Mouse (Mus musculus) neural tube, embryonic 12.5 days (tissue): ENCODE measurements around the gene Lilra5. TPM values are rescaled to one million over a fixed set of nuclear protein-coding genes. Genes with fewer than 3 reads are reported as not detected.
"Not testable (repeated sequence)": the region's sequence is repeated elsewhere in the genome, so short reads cannot be mapped to it uniquely, and the experiment has no call there.

ENCODE experiments used
- ATAC-seq: fragments of 200-750 bp; cut with Nextera tagmentation; 2 replicates; pipeline ENCODE4 v1.8.0; 2017; ENCODE audit warnings: low read depth, mild to moderate bottlenecking, moderate TSS enrichment, moderate library complexity; ENCODE audit not compliant: low FRiP score
- H3K27ac ChIP-seq: fragments of 300-500 bp; sonication (generic); 2 replicates; pipeline ENCODE4 v1.5.1; 2016
- H3K27me3 ChIP-seq: fragments of 300-500 bp; sonication (generic); replicated peaks from 2 replicates; pipeline ENCODE4 v1.6.1; 2016; ENCODE audit warnings: mild to moderate bottlenecking
- H3K36me3 ChIP-seq: fragments of 300-500 bp; sonication (generic); 2 replicates; pipeline ENCODE4 v1.6.1; 2016; ENCODE audit warnings: mild to moderate bottlenecking
- H3K4me1 ChIP-seq: fragments of 300-500 bp; sonication (generic); 2 replicates; pipeline ENCODE4 v1.6.1; 2016
- H3K4me2 ChIP-seq: fragments of 300-500 bp; sonication (generic); replicated peaks from 2 replicates; pipeline ENCODE4 v1.6.1; 2016; ENCODE audit warnings: mild to moderate bottlenecking
- H3K4me3 ChIP-seq: fragments of 300-500 bp; sonication (generic); 2 replicates; pipeline ENCODE4 v1.5.1; 2016
- H3K9ac ChIP-seq: fragments of 300-500 bp; sonication (generic); 2 replicates; pipeline ENCODE4 v1.6.1; 2016; ENCODE audit warnings: mild to moderate bottlenecking
- H3K9me3 ChIP-seq: fragments of 300-500 bp; sonication (generic); 2 replicates; pipeline ENCODE4 v1.6.1; 2016; ENCODE audit warnings: mild to moderate bottlenecking
- WGBS: fragments of 180-500 bp; shearing (Covaris S2); methylation state at CpG from one replicate; pipeline ENCODE4 v1.1.7; 2016; 5-methylcytosine and 5-hydroxymethylcytosine counted together
- polyA plus RNA-seq: library from polyadenylated mRNA; unstranded; fragments of >200 nt; fragmentation: Nextera tagmentation; extraction: Ambion mirVana; gene quantifications from 2 replicates; pipeline ENCODE4 v1.2.1, GENCODE M21; 2016

The Lilra5 gene
- not detected in 2 replicates for polyA plus RNA-seq

DNA sequence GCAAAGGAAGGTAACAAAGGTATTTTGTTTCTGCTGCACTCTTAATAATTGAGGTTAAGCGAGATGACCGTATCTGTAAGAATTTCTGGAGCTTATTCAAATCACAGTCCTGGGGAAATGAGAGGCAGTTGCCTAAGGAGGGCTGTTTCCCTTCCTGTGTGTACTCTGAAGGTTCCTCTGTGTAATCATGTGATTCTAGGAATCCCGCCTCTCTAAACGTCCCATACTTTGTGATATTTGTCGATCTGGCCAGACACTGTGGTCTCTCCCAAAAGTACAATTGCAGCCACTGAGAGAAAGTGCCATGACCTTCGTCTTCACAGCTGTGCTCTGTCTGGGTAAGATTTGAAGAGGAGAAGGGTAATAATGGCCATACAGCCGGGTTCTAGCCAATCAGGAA is at the start of gene Lilra5:
Gene Lilra5, plus strand, starts transcription at position 301 of the 400 bp plus-strand sequence.
- 79% methylated on average over 7 of the region's 7 CpGs for WGBS
- Histone ChIP-seq H3K9ac (no peak within 1 kb of the TSS), H3K27me3 (no peaks in the 10 kb centered on the region), H3K4me2 (no peak within 1 kb of the TSS), H3K4me1 (no peaks in the 10 kb centered on the region), H3K9me3 (no peaks in the 10 kb centered on the region), H3K36me3 (no peaks in the 10 kb centered on the region), H3K27ac (no peak within 1 kb of the TSS), H3K4me3 (no peak within 1 kb of the TSS)
- no peak for ATAC-seq

- H3K27me3 ChIP-seq: no peaks in the 10 kb centered on the region
- H3K4me3 ChIP-seq: no peak overlapping the region
- H3K4me1 ChIP-seq: no peaks in the 10 kb centered on the region
- peaks cover 3% of the 10 kb centered on the region; the same call in 1 of the 2 replicates for H3K9me3 ChIP-seq
- no peak overlapping the region for H3K4me2 ChIP-seq
- WGBS: 81% methylated on average over 1 of the region's 1 CpGs
- ATAC-seq: no peak
- H3K36me3 ChIP-seq: no peaks in the 10 kb centered on the region
- H3K9ac ChIP-seq: no peak overlapping the region
- H3K27ac ChIP-seq: no peak overlapping the region
Observed at GRCm38 (mm10) chr7:4207126-4207525, 30.4 kb upstream of the Lilra5 start.

GRCm38 (mm10) chr7:4208626-4209025 is 28.9 kb upstream of the Lilra5 start:
- Histone ChIP-seq H3K9me3 (peaks cover 3% of the 10 kb centered on the region; the same call in 1 of the 2 replicates), H3K27me3 (no peaks in the 10 kb centered on the region), H3K27ac (no peak overlapping the region), H3K4me2 (no peak overlapping the region), H3K36me3 (no peaks in the 10 kb centered on the region), H3K4me1 (no peaks in the 10 kb centered on the region), H3K4me3 (no peak overlapping the region), H3K9ac (no peak overlapping the region)
- ATAC-seq: no peak
- 54% methylated on average over 2 of the region's 2 CpGs for WGBS

DNA sequence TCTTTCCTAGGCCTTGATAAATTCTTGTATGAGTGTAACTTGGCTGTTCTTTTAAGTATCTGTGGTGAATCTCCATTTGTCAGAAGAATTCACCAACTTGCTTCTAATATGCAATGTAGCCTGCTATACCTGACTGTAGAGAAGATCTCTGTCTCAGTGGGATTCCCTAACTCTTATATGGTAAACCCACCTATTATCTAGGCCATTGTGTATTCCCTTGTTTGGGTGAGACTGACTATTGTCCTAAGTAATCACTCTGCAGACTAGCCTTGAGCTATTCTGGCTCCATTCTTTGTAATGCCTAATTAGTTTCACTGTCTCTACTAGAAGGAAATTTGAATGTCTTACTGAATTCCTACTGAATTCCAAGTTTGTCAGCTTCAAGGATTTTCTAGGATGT is 24.1 kb upstream of the Lilra5 start:
- not testable (repeated sequence) for H3K27me3 ChIP-seq, H3K4me2 ChIP-seq, H3K4me3 ChIP-seq, H3K36me3 ChIP-seq, H3K27ac ChIP-seq, H3K4me1 ChIP-seq, H3K9ac ChIP-seq, ATAC-seq, H3K9me3 ChIP-seq

DNA sequence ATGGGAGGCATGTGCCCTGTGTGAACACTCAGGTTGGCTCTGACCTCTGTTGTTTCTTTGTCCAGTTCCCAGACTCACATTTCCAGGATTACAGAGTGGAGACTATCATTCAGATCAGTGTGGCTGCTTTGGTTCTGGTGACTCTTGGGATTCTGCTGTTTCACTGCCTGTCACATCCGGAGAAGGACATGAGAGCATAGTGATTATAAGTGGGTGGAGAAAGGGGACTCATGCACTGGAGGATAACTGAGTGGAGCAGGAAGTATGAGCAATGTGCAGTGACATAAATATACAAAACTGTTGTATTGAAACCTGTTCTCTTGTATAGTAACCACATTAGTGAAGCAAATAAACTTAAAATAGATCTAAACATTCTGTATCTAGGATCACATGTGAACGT is 22.2 kb upstream of the Lilra5 start:
- no peak for ATAC-seq
- Histone ChIP-seq H3K9me3 (no peaks in the 10 kb centered on the region), H3K27ac (no peak overlapping the region), H3K4me1 (no peaks in the 10 kb centered on the region), H3K36me3 (no peaks in the 10 kb centered on the region), H3K9ac (no peak overlapping the region), H3K4me3 (no peak overlapping the region), H3K4me2 (no peak overlapping the region), H3K27me3 (no peaks in the 10 kb centered on the region)
- WGBS: 78% methylated on average over 2 of the region's 2 CpGs

- no peak for ATAC-seq
- 72% methylated on average over 2 of the region's 2 CpGs for WGBS
- Histone ChIP-seq H3K27ac (no peak overlapping the region), H3K4me3 (no peak overlapping the region), H3K27me3 (no peaks in the 10 kb centered on the region), H3K4me2 (no peak overlapping the region), H3K36me3 (no peaks in the 10 kb centered on the region), H3K4me1 (no peaks in the 10 kb centered on the region), H3K9ac (no peak overlapping the region), H3K9me3 (no peaks in the 10 kb centered on the region)
Observed at GRCm38 (mm10) chr7:4215805-4216204, 21.7 kb upstream of the Lilra5 start.

DNA sequence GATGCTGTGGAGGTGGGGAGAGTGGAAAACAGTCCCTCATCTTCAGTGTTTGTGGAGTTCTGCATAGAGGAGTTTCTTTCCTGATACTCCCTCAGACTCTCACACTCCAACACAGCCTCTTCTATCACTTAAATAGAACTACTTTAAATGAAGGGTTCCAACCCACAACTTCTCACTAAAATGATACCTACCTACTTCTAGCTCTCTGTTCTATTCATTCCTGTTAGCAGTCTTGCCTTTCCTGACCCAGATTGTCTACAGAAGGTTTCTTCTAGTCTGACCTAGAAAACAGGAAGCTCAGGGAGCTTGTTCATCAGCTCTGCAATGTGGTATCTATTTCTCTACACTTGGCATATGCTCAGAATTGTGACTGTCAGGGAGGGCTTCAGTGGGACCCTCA is 2.0 kb upstream of the Lilra5 start:
- Histone ChIP-seq H3K9ac (no peak overlapping the region), H3K9me3 (no peaks in the 10 kb centered on the region), H3K36me3 (no peaks in the 10 kb centered on the region), H3K4me3 (no peak overlapping the region), H3K4me1 (no peaks in the 10 kb centered on the region), H3K27ac (no peak overlapping the region), H3K4me2 (no peak overlapping the region), H3K27me3 (no peaks in the 10 kb centered on the region)
- no peak for ATAC-seq

DNA sequence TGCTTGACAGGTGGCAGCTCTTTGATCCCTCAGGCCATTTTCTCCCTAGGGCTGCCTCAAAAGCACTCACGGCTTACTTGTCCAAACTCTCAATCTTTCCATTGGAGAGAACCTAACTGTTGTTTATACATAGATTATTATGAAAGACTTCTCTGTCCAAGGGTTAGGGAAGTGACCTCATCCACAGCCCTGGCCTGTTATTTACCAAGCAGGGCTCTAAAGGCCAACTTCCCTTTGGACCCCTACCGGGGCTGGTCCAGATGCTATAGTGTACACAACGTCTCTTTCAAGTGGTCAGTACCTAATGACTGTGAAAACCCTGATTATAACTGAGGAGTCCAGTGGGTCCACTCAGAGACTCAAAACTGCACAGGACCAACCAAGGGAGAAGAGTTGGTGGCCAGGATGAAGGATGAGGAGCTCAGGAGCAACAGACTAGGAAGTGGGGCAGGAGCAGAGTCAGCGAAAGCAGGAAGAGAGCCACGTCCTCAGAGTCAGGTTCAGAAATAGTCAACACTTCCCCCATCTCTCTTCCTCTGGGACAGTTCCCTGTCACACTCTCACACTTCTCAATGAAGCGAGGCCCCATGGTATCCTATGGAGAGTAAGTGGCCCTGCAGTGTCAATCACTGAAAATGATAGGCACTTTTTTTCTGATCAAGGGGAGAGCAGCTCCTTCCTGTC is 1.6 kb downstream of the Lilra5 start:
- no peak overlapping the region for H3K27ac ChIP-seq
- H3K9ac ChIP-seq: no peak overlapping the region
- no peaks in the 10 kb centered on the region for H3K9me3 ChIP-seq
- no peak overlapping the region for H3K4me3 ChIP-seq
- H3K36me3 ChIP-seq: no peaks in the 10 kb centered on the region
- 80% methylated on average over 6 of the region's 6 CpGs for WGBS
- no peaks in the 10 kb centered on the region for H3K27me3 ChIP-seq
- H3K4me1 ChIP-seq: no peaks in the 10 kb centered on the region
- ATAC-seq: no peak
- no peak overlapping the region for H3K4me2 ChIP-seq

DNA sequence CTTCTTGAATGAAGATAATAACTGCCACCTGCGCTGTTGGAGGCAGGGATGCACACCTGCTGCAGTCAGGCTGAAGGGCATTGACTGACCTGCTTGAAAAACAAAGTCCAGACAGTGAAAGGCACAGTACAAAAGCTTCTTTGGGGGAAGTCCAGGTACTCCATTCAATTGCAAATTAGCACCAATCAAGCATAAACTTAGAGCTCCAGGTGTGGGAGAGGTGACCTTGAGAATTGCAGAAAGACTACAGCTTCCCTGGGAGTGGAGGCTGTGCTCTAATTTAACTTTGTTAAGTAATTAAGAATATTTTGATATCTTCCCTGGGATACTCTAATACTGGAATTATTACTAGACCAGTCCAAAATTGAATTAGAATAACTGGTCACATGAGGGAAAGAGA is 13.7 kb downstream of the Lilra5 start:
- H3K36me3 ChIP-seq, ATAC-seq, H3K4me1 ChIP-seq, H3K9ac ChIP-seq, H3K27me3 ChIP-seq, H3K27ac ChIP-seq, H3K4me3 ChIP-seq, H3K9me3 ChIP-seq, H3K4me2 ChIP-seq: not testable (repeated sequence)
- 83% methylated on average over 1 of the region's 1 CpGs for WGBS

DNA sequence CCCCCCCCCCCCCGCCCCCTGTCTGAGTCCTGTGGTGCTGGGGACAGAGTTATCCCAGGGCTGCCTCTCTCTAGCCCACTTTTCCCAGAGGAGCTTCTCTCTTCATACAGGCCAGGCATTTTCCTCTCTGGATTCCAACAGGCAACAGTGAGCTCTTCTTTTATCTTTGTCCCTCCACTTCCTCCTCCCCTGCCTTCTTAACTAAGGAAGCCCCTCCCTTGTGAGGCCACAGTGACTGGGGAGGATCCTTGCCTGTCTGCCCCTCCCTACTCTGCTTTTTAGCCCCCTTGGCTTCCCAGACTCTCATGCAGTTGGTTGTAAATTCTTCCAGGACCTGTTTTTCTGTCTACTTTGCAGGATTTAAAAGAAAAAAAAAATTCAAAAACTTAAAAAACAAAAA is 18.5 kb downstream of the Lilra5 start:
- not testable (repeated sequence) for H3K9me3 ChIP-seq, H3K4me2 ChIP-seq, H3K4me3 ChIP-seq, ATAC-seq, H3K36me3 ChIP-seq, H3K27me3 ChIP-seq, H3K4me1 ChIP-seq, H3K9ac ChIP-seq, H3K27ac ChIP-seq
- 20% methylated on average over 1 of the region's 1 CpGs for WGBS

- not testable (repeated sequence) for H3K4me1 ChIP-seq, H3K9me3 ChIP-seq, H3K27ac ChIP-seq, H3K4me2 ChIP-seq, H3K36me3 ChIP-seq, ATAC-seq, H3K27me3 ChIP-seq, H3K4me3 ChIP-seq, H3K9ac ChIP-seq
- 98% methylated on average over 1 of the region's 1 CpGs for WGBS
Observed at GRCm38 (mm10) chr7:4260521-4260920, 23.0 kb downstream of the Lilra5 start.

- H3K9ac ChIP-seq, H3K36me3 ChIP-seq, ATAC-seq, H3K9me3 ChIP-seq, H3K4me2 ChIP-seq, H3K4me3 ChIP-seq, H3K4me1 ChIP-seq, H3K27ac ChIP-seq, H3K27me3 ChIP-seq: not testable (repeated sequence)
- WGBS: 72% methylated on average over 1 of the region's 1 CpGs
Observed at GRCm38 (mm10) chr7:4272106-4272505, 34.6 kb downstream of the Lilra5 start.

DNA sequence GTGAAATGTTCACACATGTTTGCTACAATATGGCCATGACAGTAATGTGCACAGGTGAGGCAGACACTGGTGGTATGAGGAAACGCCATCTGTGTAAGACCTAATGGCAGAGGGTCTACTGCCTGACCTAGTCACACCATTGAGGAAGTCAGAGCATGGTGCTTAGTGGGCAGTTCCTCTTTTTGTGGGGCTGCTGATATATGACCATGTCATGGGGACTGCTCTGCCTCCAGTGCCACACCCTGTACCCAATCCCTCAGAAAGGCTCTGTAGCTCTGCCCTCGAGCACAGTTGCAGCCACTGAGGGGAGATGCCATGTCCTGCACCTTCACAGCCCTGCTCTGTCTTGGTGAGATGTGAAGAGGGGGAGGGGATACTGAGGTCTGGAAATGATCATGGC is 36.3 kb downstream of the Lilra5 start:
- not testable (repeated sequence) for ATAC-seq, H3K4me3 ChIP-seq, H3K9me3 ChIP-seq, H3K36me3 ChIP-seq, H3K4me1 ChIP-seq, H3K9ac ChIP-seq, H3K27me3 ChIP-seq, H3K4me2 ChIP-seq, H3K27ac ChIP-seq
- 73% methylated on average over 2 of the region's 2 CpGs for WGBS
